Mouse (Mus musculus) CH12.LX (cell line): Measurements from ENCODE around the gene Rps18.

Source experiments
- CTCF ChIP-seq, 2 experiments: IDR thresholded peaks in 1 of 2; conservative IDR thresholded peaks in 1 of 2; 2 replicates each; pipeline ENCODE4 v1.5.1; 2011 to 2012; ENCODE audit warnings: low read depth in 2 of 2, low read length in 2 of 2, improper control_type of control experiment in 1 of 2, inconsistent platforms in 1 of 2, mild to moderate bottlenecking in 1 of 2, moderate library complexity in 1 of 2
- E2F4 ChIP-seq: IDR thresholded peaks from 2 replicates; pipeline ENCODE4 v1.6.1; 2011; ENCODE audit warnings: low read depth, low read length, improper control_type of control experiment; ENCODE audit not compliant: insufficient replicate concordance
- POLR2A ChIP-seq: IDR thresholded peaks from 2 replicates; pipeline ENCODE4 v1.6.1; 2011; ENCODE audit warnings: low read depth, mild to moderate bottlenecking, improper control_type of control experiment, low read length
- USF1 ChIP-seq: IDR thresholded peaks from 2 replicates; pipeline ENCODE4 v1.6.1; 2014; ENCODE audit warnings: low read depth, mild to moderate bottlenecking, inconsistent platforms, low read length, improper control_type of control experiment

DNA sequence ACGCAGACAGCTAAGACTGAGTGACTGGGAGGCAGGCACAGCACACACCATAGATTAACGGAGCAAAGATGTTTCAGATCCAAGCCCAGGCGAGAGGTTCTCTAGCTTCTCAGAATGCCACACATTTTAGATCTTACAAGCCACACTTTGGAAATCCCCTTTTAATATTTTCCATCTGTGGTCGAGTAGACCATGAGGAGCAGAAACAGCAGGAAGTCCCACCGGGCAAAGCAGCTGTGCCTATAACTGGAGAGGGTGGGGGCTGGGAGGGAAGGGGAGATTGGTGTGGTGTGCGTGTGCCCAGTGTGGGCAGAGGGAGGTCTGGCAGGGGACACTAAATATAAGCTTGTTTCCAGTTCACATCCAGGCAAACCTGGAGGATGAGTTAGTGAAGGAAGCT, 1.7 kb upstream of the Rps18 start:
- no peak for TF ChIP-seq USF1
- no peak for TF ChIP-seq CTCF (conservative IDR thresholded peaks at IDR 0.05 in 1 of 2, IDR thresholded peaks at IDR 0.05 in 1 of 2; ENCODE audit: low read depth in 2 of 2, low read length in 2 of 2)
- TF ChIP-seq POLR2A: peak; percentile 33; the same call in 1 of the 2 replicates
- TF ChIP-seq E2F4: no peak
